Mouse (Mus musculus): ENCODE results near the gene Ehbp1.

The Ehbp1 gene

GRCm38 (mm10) chr11:21968922-21969321, 373.2 kb downstream of the Ehbp1 start:
- no peak for ATAC-seq (ENCODE audit: low TSS enrichment)
